Mouse (Mus musculus) myocyte (in vitro differentiated cells): ENCODE data around the gene Amfr.

Source experiments
- CEBPB ChIP-seq: IDR thresholded peaks from 2 replicates; pipeline ENCODE4 v1.6.1; 2011; ENCODE audit warnings: mild to moderate bottlenecking, moderate library complexity; ENCODE audit not compliant: poor library complexity, insufficient read depth, severe bottlenecking
- E2F4 ChIP-seq: IDR thresholded peaks from one replicate; pipeline ENCODE4 v1.6.1; 2011; ENCODE audit warnings: mild to moderate bottlenecking, control low read depth, moderate library complexity; ENCODE audit not compliant: insufficient read depth
- MAX ChIP-seq: IDR thresholded peaks from one replicate; pipeline ENCODE4 v1.6.1; 2011; ENCODE audit warnings: low read depth, mild to moderate bottlenecking, control low read depth
- MYOD1 ChIP-seq, 3 experiments: IDR thresholded peaks; one replicate each; pipeline ENCODE4 v1.6.1; 2011; ENCODE audit warnings: control low read depth in 2 of 3, low read depth in 2 of 3, mild to moderate bottlenecking in 2 of 3, moderate library complexity in 1 of 3; ENCODE audit not compliant: insufficient read length in 2 of 3, control insufficient read depth in 1 of 3
- MYOG ChIP-seq, 3 experiments: IDR thresholded peaks; one replicate each; pipeline ENCODE4 v1.6.1; 2011; ENCODE audit warnings: control low read depth in 2 of 3, low read depth in 2 of 3, mild to moderate bottlenecking in 2 of 3; ENCODE audit not compliant: insufficient read length in 2 of 3, control insufficient read depth in 1 of 3, insufficient read depth in 1 of 3
- POLR2A ChIP-seq: IDR thresholded peaks from one replicate; pipeline ENCODE4 v1.6.1; 2011; ENCODE audit warnings: low read depth, mild to moderate bottlenecking, control low read depth, moderate library complexity; ENCODE audit not compliant: insufficient read length
- POLR2AphosphoS2 ChIP-seq: IDR thresholded peaks from one replicate; pipeline ENCODE4 v1.6.1; 2011; ENCODE audit warnings: low read depth, control low read depth; ENCODE audit not compliant: insufficient read length
- SRF ChIP-seq: IDR thresholded peaks from one replicate; pipeline ENCODE4 v1.6.1; 2011; ENCODE audit warnings: low read depth; ENCODE audit not compliant: control insufficient read depth, insufficient read length
- TCF12 ChIP-seq: IDR thresholded peaks from one replicate; pipeline ENCODE4 v1.6.1; 2011; ENCODE audit warnings: mild to moderate bottlenecking, control low read depth; ENCODE audit not compliant: poor library complexity, insufficient read depth, severe bottlenecking
- TCF3 ChIP-seq: IDR thresholded peaks from one replicate; pipeline ENCODE4 v1.6.1; 2011; ENCODE audit warnings: low read depth, control low read depth; ENCODE audit not compliant: insufficient read length
- USF1 ChIP-seq: IDR thresholded peaks from one replicate; pipeline ENCODE4 v1.6.1; 2011; ENCODE audit warnings: low read depth, mild to moderate bottlenecking, control low read depth, moderate library complexity

DNA sequence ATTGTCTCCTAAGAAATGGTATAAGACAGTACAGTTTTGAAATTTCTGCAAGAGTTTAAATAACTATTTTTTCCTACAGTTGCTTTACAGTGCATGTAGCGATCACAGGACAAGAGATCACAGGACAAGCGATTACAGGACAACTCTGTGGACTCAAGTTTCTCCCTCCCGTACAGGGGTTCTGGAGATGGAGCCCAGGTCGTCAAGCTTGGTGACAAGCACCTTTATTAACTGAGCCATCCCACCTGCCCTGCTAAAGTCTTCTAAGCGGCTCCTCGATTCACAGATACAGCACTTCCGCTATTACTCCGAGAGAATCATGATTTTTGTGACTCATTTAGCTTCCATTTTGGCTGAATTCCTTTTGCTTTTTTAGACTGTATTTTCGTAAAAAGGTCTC lies 17.1 kb upstream of the Amfr start:
- no peak for TF ChIP-seq TCF12
- no peak for TF ChIP-seq MYOG (IDR thresholded peaks at IDR 0.05; ENCODE audit: control insufficient read depth in 1 of 3, insufficient read depth in 1 of 3, insufficient read length in 2 of 3, low read depth in 2 of 3)
- TF ChIP-seq E2F4: no peak
- TF ChIP-seq TCF3: no peak
- TF ChIP-seq MYOD1 (IDR thresholded peaks at IDR 0.05; ENCODE audit: control insufficient read depth in 1 of 3, insufficient read length in 2 of 3, low read depth in 2 of 3): no peak
- no peak for TF ChIP-seq MAX
- no peak for TF ChIP-seq POLR2A
- no peak for TF ChIP-seq USF1
- no peak for TF ChIP-seq POLR2AphosphoS2
- TF ChIP-seq CEBPB: no peak
- TF ChIP-seq SRF: no peak
